23 mouse cellular contexts compared by ENCODE assay signal in genomic region chr5:73693778-73694177, GRCm38 (mm10). TPM values are rescaled to one million over a fixed set of nuclear protein-coding genes. Genes with fewer than 3 reads are reported as not detected.
DNase-seq lines count a peak whose midpoint lies in the region; ATAC-seq and TF ChIP-seq lines count a peak whose summit lies in the region.
"Had no signal": no experiment of that assay in that cellular context is flagged by ENCODE, and none has a peak within 500 bp of the region (broad histone marks: within the 10 kb centered on the region; RNA-seq: fewer than 3 reads in every experiment).

No protein-coding gene starts in this region.

- H3K4me3 ChIP-seq in lung, embryonic 14.5 days (ENCODE audit: low read depth, low read length): no peak overlapping the region
- no peak overlapping the region for H3K4me3 ChIP-seq in lung, adult 2 months (replicated peaks; ENCODE audit: extremely low read depth, low read depth, low read length)
- H3K4me3 ChIP-seq in limb, embryonic 15.5 days: no peak overlapping the region
- H3K4me3 ChIP-seq: forebrain, embryonic 13.5 days; heart, embryonic 13.5 days; layer of hippocampus, adult 2 months; midbrain, embryonic 13.5 days had no signal

- peak; percentile 57 for DNase-seq in lung, embryonic 14.5 days
- DNase-seq in lung, adult 2 months: no peak
- DNase-seq in fibroblast of lung, adult 2 months (ENCODE audit: low read depth): peak; percentile 62
- DNase-seq in cerebellum, adult 8-10 months: no peak
- DNase-seq in cerebellum, adult 9-10 months: no peak
- DNase-seq in cerebellum, adult 11 months: no peak
- DNase-seq: adrenal gland, adult 8-10 months; cerebellum, adult 2 months; gastrocnemius, postnatal 10 days; heart, postnatal 14 days; kidney, postnatal 25 days; liver, postnatal 0 days had no signal

- no peak overlapping the region for H3K9ac ChIP-seq in lung, embryonic 14.5 days
- H3K9ac ChIP-seq in limb, embryonic 15.5 days: no peak overlapping the region
- H3K9ac ChIP-seq: forebrain, embryonic 13.5 days; heart, embryonic 13.5 days; liver, postnatal 0 days; midbrain, embryonic 13.5 days had no signal

- no peak overlapping the region for H3K4me2 ChIP-seq in lung, embryonic 14.5 days
- H3K4me2 ChIP-seq in limb, embryonic 15.5 days: no peak overlapping the region
- H3K4me2 ChIP-seq: forebrain, embryonic 13.5 days; heart, embryonic 13.5 days; midbrain, embryonic 13.5 days had no signal

- WGBS in lung, embryonic 14.5 days: 68% methylated on average over 1 of the region's 1 CpGs
- 73% methylated on average over 1 of the region's 1 CpGs for WGBS in lung, adult 2 months
- 49% methylated on average over 1 of the region's 1 CpGs for WGBS in limb, embryonic 15.5 days

- no peak for TF ChIP-seq POLR2A in lung, adult 2 months (IDR thresholded peaks at IDR 0.05; ENCODE audit: borderline replicate concordance, extremely low read depth, low read depth, low read length)

- TF ChIP-seq CTCF in lung, embryonic 14.5 days (IDR thresholded peaks at IDR 0.05; ENCODE audit: low read depth): no peak
- TF ChIP-seq CTCF in lung, adult 2 months (IDR thresholded peaks at IDR 0.05; ENCODE audit: insufficient read depth, low read length): no peak

- no peaks in the 10 kb centered on the region for H3K9me3 ChIP-seq in lung, embryonic 14.5 days (ENCODE audit: low read depth, low read length)
- no peaks in the 10 kb centered on the region for H3K9me3 ChIP-seq in limb, embryonic 15.5 days
- H3K9me3 ChIP-seq: forebrain, embryonic 13.5 days; G1E; heart, embryonic 13.5 days; midbrain, embryonic 13.5 days had no signal

- peaks cover 4% of the 10 kb centered on the region; the same call in 1 of the 2 replicates for H3K4me1 ChIP-seq in lung, embryonic 14.5 days (ENCODE audit: insufficient read depth)
- no peaks in the 10 kb centered on the region for H3K4me1 ChIP-seq in lung, adult 2 months (ENCODE audit: control insufficient read depth, insufficient read depth, low read length)
- peaks cover 9% of the 10 kb centered on the region for H3K4me1 ChIP-seq in limb, embryonic 15.5 days
- H3K4me1 ChIP-seq: forebrain, embryonic 13.5 days; midbrain, embryonic 13.5 days had no signal

- H3K27me3 ChIP-seq in lung, embryonic 14.5 days (ENCODE audit: insufficient read depth, low read length): no peaks in the 10 kb centered on the region
- no peaks in the 10 kb centered on the region for H3K27me3 ChIP-seq in limb, embryonic 15.5 days
- H3K27me3 ChIP-seq: CH12.LX; forebrain, embryonic 13.5 days; heart, embryonic 13.5 days; midbrain, embryonic 13.5 days had no signal

- no peak overlapping the region for H3K27ac ChIP-seq in lung, embryonic 14.5 days (ENCODE audit: low read depth)
- peak overlapping the region; percentile 62 for H3K27ac ChIP-seq in limb, embryonic 15.5 days
- H3K27ac ChIP-seq: forebrain, embryonic 13.5 days; heart, embryonic 13.5 days; hindbrain, postnatal 0 days; layer of hippocampus, adult 2 months; midbrain, embryonic 13.5 days had no signal

- no peak for ATAC-seq in lung, embryonic 14.5 days (ENCODE audit: insufficient read depth)
- ATAC-seq in limb, embryonic 15.5 days (ENCODE audit: insufficient number of reproducible peaks, low FRiP score, low TSS enrichment, low read depth): no peak
- ATAC-seq: forebrain, embryonic 13.5 days; hindbrain, postnatal 0 days; intestine, embryonic 16.5 days; liver, postnatal 0 days; midbrain, embryonic 13.5 days had no signal

- H3K36me3 ChIP-seq in lung, embryonic 14.5 days (ENCODE audit: insufficient read depth): no peaks in the 10 kb centered on the region
- no peaks in the 10 kb centered on the region for H3K36me3 ChIP-seq in limb, embryonic 15.5 days
- H3K36me3 ChIP-seq: G1E; heart, embryonic 13.5 days; midbrain, embryonic 13.5 days had no signal

RNA-seq across cellular contexts. Expression of gene Spata18, which starts 42.6 kb away (rescaled TPM):
- polyA plus RNA-seq in lung, embryonic 14.5 days (2014; fragmentation: Nextera tagmentation; extraction: Ambion mirVana): 0.69 and 0.86 TPM in 2 replicates
- 22.3 and 24.2 TPM in 2 replicates for polyA plus RNA-seq in lung, adult 2 months (2012; rRNA removed)
- 1.1 and 1.3 TPM in 2 replicates for polyA plus RNA-seq in limb, embryonic 15.5 days (2015; fragmentation: Nextera tagmentation; extraction: Ambion mirVana)
- polyA plus RNA-seq: G1E; liver, adult 2 months; liver, postnatal 0 days; small intestine, adult 2 months had no signal

RNA-seq across cellular contexts. Expression of gene Sgcb, which starts 46.2 kb away (rescaled TPM):
- polyA plus RNA-seq in lung, embryonic 14.5 days (2014; fragmentation: Nextera tagmentation; extraction: Ambion mirVana): 25.8 and 27.7 TPM in 2 replicates
- 7.7 and 10.5 TPM in 2 replicates for polyA plus RNA-seq in lung, adult 2 months (2012; rRNA removed)
- polyA plus RNA-seq in limb, embryonic 15.5 days (2015; fragmentation: Nextera tagmentation; extraction: Ambion mirVana): 48.0 and 62.6 TPM in 2 replicates

Comparison
In these comparisons a context has a peak if more than half of its experiments do, and no peak if none do; other contexts are left out.
1. DNase-seq: peak in lung, embryonic 14.5 days (single experiment) and fibroblast of lung, adult 2 months (single experiment); none in lung, adult 2 months (single experiment), cerebellum, adult 8-10 months (single experiment), cerebellum, adult 9-10 months (single experiment) and cerebellum, adult 11 months (single experiment).